Mouse (Mus musculus) liver, adult (tissue): ENCODE results near the gene Cdc26.

ENCODE experiments used
- GATA4 ChIP-seq: IDR thresholded peaks from 2 replicates; pipeline ENCODE4 v1.6.1; 2014; ENCODE audit warnings: mild to moderate bottlenecking, low read length; ENCODE audit not compliant: insufficient replicate concordance

The Cdc26 gene

GRCm38 (mm10) chr4:62408601-62409282 lies at the start of gene Cdc26, which contains the start of gene Prpf4:
Gene Cdc26 (minus strand): TSS chr4:62408642.
Gene Prpf4 (plus strand): TSS chr4:62408797.
- no peak for TF ChIP-seq GATA4

GRCm38 (mm10) chr4:62454995-62455394 lies 46.6 kb upstream of the Cdc26 start:
- TF ChIP-seq GATA4: no peak

GRCm38 (mm10) chr4:62440986-62441385 lies 32.5 kb upstream of the Cdc26 start:
- TF ChIP-seq GATA4: no peak

DNA sequence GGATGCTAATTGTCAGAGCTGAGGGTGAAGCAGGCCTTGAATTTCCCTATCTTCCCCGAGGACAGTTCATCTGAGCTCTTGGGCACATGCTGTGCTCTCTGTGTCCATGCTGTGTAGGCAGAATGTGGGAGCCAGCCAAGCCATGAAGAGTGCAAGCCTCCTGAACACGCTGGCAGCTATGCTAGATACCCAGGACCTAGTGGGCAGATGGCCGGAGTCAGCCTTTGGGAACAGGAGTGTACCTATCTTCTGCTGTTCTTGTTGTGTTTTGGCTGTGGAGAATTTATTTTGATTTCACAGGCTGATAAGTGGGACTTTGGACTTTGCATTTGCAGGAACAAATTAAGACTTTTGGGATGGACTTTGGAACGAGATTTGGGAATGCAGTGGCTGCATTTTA lies 32.1 kb upstream of the Cdc26 start:
- TF ChIP-seq GATA4: peak; percentile 70; the same call in 1 of the 2 replicates

DNA sequence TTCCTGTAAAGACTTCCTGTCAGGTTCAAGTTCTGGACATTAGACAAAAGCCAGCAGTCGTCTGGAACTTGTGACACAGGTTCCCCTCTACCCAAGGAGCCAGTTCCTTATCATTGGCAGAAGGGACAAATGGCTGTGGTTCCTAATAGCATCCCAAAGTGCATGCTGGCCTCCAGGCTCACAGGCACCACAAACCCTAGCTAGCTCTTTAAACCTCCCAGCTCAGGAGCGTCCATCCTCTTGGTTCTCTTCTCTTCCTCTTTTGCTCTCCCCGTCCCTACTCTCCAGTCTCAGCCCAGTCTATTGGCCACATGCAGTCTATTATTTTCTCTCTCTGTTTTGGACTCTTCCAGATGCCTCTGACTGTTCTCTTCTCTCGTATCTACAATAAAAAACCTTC lies 31.4 kb upstream of the Cdc26 start:
- no peak for TF ChIP-seq GATA4

DNA sequence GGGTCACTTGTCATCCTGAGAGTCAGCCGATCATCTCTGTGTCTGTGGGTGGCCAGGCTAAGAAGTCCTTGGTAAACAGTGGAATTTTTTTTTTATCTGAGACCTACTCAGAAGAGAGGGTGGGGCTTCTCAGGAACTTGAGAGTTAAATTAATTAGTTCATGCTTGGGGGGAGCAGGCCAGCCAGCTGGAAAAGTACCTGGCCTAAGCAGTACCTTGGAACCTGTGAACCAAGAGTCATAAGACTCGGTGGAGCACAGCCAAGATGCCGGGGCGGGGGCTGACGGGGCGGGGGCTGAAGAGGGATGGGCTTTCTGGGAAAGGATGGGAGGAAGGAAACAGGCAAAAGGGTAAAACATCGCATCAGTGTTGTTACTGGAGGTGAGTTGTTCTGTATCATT lies 29.4 kb upstream of the Cdc26 start:
- no peak for TF ChIP-seq GATA4

- no peak for TF ChIP-seq GATA4
Observed at GRCm38 (mm10) chr4:62437256-62437778, 28.9 kb upstream of the Cdc26 start.

DNA sequence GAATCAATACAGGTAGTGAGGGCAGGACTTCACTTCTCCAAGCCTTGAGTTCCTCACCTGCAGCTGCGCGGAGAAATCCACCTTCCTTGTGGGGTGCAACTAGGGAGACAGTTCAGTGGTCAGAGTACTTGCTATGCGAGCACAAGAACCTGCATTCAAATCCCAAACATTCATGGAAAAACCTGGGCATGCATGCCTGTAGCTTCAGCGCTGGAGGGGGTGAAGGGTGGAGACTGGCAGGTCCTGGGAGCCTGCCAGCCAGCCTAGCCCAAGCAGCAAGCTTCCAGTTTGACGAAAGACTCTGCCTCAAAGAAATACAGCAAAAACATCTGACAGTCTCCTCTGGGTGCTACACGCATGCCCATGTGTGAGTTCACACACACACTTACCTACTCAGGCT lies 26.6 kb upstream of the Cdc26 start, which contains the start of gene Rnf183:
Rnf183 (minus strand) TSS at position 172 of the 400 bp plus-strand sequence.
- TF ChIP-seq GATA4: no peak

GRCm38 (mm10) chr4:62433939-62434870 lies 25.8 kb upstream of the Cdc26 start:
- TF ChIP-seq GATA4: no peak

DNA sequence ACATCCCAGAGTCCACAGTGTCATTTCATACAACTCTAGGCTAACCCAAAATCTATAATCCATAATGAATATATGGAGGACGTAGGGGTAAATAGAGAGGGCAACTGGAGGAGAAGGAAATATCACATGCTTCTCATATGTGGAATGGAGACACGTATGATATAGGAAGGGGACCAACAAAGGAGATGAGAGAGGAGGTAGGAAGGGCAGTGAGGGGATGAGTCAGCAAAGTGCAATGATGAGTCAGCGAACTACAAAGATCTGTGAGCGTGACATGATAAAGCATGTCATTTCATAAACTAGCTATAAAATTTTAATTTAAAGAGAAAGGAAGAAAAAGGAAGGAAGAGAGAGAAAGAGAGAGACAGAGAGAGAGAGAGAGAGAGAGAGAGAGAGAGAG lies 23.1 kb upstream of the Cdc26 start:
- TF ChIP-seq GATA4: no peak

DNA sequence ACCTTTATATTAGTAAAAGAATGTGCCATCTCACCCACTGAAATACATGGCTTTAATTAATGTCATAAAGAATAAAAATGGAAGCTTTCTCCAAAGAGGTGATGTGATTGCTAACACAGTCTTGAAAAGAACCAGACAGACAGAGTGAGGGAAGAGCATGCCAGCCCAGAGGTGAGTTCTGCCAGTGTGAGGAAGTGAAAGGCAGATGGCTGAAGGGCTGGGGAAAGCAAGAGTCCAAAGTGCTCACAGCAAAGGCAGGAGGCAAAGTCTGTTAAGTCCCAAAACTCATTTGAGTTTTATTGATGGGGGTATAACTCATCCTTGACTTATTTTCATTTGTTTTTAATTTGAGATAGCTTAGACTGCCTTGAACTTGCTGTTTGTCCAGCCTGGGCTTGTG lies 22.2 kb upstream of the Cdc26 start:
- TF ChIP-seq GATA4: no peak

DNA sequence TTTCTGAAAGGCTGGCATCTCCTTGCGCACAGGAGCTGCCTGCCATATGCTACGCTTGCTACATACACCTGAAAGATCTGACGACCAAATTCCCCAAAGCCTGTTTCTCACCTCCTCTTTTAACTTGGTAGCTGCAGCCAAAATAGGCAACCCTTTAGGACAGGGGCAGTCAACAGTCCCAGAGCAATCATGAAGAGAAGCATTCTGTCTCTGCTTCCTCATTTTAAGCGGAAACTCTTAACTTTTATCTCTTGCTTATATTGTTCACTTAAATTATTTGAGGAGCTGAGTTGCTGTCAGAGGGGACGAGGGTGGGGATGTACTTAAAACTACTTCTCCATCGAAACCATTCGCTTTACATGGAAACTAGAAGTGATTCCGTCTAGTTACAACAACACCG lies 21.2 kb upstream of the Cdc26 start:
- no peak for TF ChIP-seq GATA4

DNA sequence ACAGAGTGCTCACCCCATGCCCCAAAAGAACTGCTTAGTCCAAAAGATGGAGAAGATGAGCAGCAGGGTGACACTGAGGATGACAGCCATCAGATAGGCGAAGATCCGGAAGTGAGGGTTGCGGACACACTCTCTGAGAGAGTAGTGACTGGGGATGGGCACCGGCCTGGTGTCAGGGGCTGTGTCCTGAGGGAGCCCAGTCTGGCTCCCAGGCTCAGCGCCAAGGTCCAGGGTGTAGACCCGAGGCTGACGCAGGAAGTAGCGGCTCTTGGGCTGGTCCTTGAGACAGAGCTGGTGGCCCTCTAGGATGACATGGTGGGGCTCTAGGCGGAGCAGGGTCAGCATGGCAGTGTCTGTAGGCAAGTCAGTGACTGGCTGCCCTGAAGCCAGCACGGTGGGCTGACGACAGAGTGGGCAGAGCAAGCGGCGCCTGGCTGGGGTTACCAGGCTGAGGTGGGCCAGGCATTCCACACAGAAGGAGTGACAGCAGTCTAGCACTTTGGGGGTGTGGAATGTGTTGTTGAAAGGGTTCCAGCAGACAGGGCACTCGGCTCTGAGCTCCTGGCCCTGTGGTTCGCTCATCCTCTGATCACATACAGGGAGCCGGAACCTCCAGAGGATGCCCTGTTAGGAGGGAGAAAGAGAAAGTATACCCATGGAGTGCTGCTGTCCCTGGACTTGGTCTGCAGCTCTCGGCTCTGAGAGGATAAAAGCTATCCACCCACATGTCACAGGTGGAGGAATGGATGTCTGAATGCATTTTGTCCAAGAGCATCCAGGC lies 19.7 kb upstream of the Cdc26 start:
- no peak for TF ChIP-seq GATA4

- no peak for TF ChIP-seq GATA4
Observed at GRCm38 (mm10) chr4:62425891-62426290, 17.4 kb upstream of the Cdc26 start.

GRCm38 (mm10) chr4:62419091-62419490 lies 10.6 kb upstream of the Cdc26 start:
- TF ChIP-seq GATA4: no peak
